ENCODE assay signal across 26 mouse cellular contexts in genomic region chr16:30081980-30082379, GRCm38 (mm10). TPM values are rescaled to one million over a fixed set of nuclear protein-coding genes. Genes with fewer than 3 reads are reported as not detected.
A peak's percentile ranks its signal among the peaks of the same experiment; 100 is the strongest.
DNase-seq lines count a peak whose midpoint lies in the region; ATAC-seq and TF ChIP-seq lines count a peak whose summit lies in the region.
"Had no signal": no experiment of that assay in that cellular context is flagged by ENCODE, and none has a peak within 500 bp of the region (broad histone marks: within the 10 kb centered on the region; RNA-seq: fewer than 3 reads in every experiment).

No protein-coding gene starts in this region.

- H3K36me3 ChIP-seq in kidney, embryonic 15.5 days, result no peaks in the 10 kb centered on the region
- no peaks in the 10 kb centered on the region for H3K36me3 ChIP-seq in ES-Bruce4 (ENCODE audit: control insufficient read depth, insufficient read depth, low read length, poor library complexity, severe bottlenecking)
- H3K36me3 ChIP-seq in limb, embryonic 10.5 days, result no peaks in the 10 kb centered on the region
- no peaks in the 10 kb centered on the region for H3K36me3 ChIP-seq in hindbrain, embryonic 11.5 days (ENCODE audit: control insufficient read depth, insufficient read depth, low read length)
- H3K36me3 ChIP-seq: forebrain, embryonic 12.5 days; heart, embryonic 12.5 days; hindbrain, embryonic 15.5 days; limb, embryonic 13.5 days had no signal

- TF ChIP-seq EP300 in ES-Bruce4 (IDR thresholded peaks at IDR 0.05; ENCODE audit: insufficient read depth, low read depth, low read length), result peak; percentile 91

- no peak overlapping the region for H3K4me3 ChIP-seq in kidney, embryonic 15.5 days (replicated peaks)
- no peak overlapping the region for H3K4me3 ChIP-seq in ES-Bruce4 (ENCODE audit: low read depth, low read length)
- H3K4me3 ChIP-seq in limb, embryonic 10.5 days, result no peak overlapping the region
- no peak overlapping the region for H3K4me3 ChIP-seq in hindbrain, embryonic 11.5 days (ENCODE audit: low read depth, low read length)
- H3K4me3 ChIP-seq: forebrain, embryonic 12.5 days; heart, adult 2 months; heart, embryonic 12.5 days; hindbrain, embryonic 15.5 days; layer of hippocampus, adult 2 months; left cerebral cortex, adult 2 months; limb, embryonic 13.5 days; megakaryocyte, embryonic 14.5 days had no signal

- H3K9ac ChIP-seq in kidney, embryonic 15.5 days, result no peak overlapping the region
- no peak overlapping the region for H3K9ac ChIP-seq in ES-Bruce4 (ENCODE audit: low read depth, poor library complexity, severe bottlenecking)
- no peak overlapping the region for H3K9ac ChIP-seq in hindbrain, embryonic 11.5 days (ENCODE audit: low read depth, low read length)
- H3K9ac ChIP-seq: forebrain, embryonic 12.5 days; forebrain, postnatal 0 days; heart, embryonic 12.5 days; hindbrain, embryonic 15.5 days; limb, embryonic 13.5 days had no signal

- no peaks in the 10 kb centered on the region for H3K9me3 ChIP-seq in kidney, embryonic 15.5 days (replicated peaks)
- no peaks in the 10 kb centered on the region for H3K9me3 ChIP-seq in ES-Bruce4 (replicated peaks; ENCODE audit: control insufficient read depth, insufficient read depth, low read length, poor library complexity, severe bottlenecking)
- no peaks in the 10 kb centered on the region for H3K9me3 ChIP-seq in limb, embryonic 10.5 days (replicated peaks)
- no peaks in the 10 kb centered on the region for H3K9me3 ChIP-seq in hindbrain, embryonic 11.5 days (ENCODE audit: control insufficient read depth, low read length)
- H3K9me3 ChIP-seq: forebrain, embryonic 12.5 days; heart, embryonic 12.5 days; hindbrain, embryonic 15.5 days; limb, embryonic 13.5 days had no signal

- TF ChIP-seq CTCF in ES-Bruce4 (IDR thresholded peaks at IDR 0.05; ENCODE audit: low read depth, low read length), result no peak

- TF ChIP-seq POLR2A in ES-Bruce4 (IDR thresholded peaks at IDR 0.05; ENCODE audit: insufficient read depth, low read length), result no peak

- peak overlapping the region; percentile 83 for H3K27ac ChIP-seq in kidney, embryonic 15.5 days
- peak overlapping the region; percentile 80 for H3K27ac ChIP-seq in ES-Bruce4 (ENCODE audit: insufficient read depth, low read length)
- peak overlapping the region; percentile 42; the same call in 1 of the 2 replicates for H3K27ac ChIP-seq in limb, embryonic 10.5 days
- no peak overlapping the region for H3K27ac ChIP-seq in hindbrain, embryonic 11.5 days (ENCODE audit: low read depth, low read length)
- H3K27ac ChIP-seq: forebrain, embryonic 12.5 days; heart, adult 2 months; hindbrain, embryonic 15.5 days; layer of hippocampus, adult 2 months; left cerebral cortex, adult 2 months; limb, embryonic 13.5 days had no signal

- DNase-seq in kidney, postnatal 36 days, result no peak
- DNase-seq in ZHBTc4 (ENCODE audit: low read depth, low spot score), result peak; percentile 69
- no peak for DNase-seq in limb, embryonic 10.5 days (ENCODE audit: low spot score)
- DNase-seq in hindbrain, embryonic 11.5 days (ENCODE audit: low spot score), result no peak
- DNase-seq in thymus, postnatal 4 days, result no peak
- DNase-seq: cerebellum, adult 11 months; cerebellum, adult 9-11 months; embryo, embryonic 11 days; forebrain, postnatal 0 days; heart, adult 2 months; heart, postnatal 4 days; lung, postnatal 4 days; midbrain, embryonic 14.5 days; retina, postnatal 1 day; right cerebral cortex, postnatal 14 days had no signal

- peak; percentile 33 for ATAC-seq in kidney, embryonic 15.5 days (replicated peaks; ENCODE audit: low FRiP score)
- ATAC-seq in hindbrain, embryonic 11.5 days (ENCODE audit: low FRiP score), result no peak
- ATAC-seq: forebrain, postnatal 0 days; inflammation-experienced regulatory T-cells, adult 6 months had no signal

- H3K27me3 ChIP-seq in kidney, embryonic 15.5 days, result 0 out of 2 replicates have a peak, but pooled peaks cover 7% of the 10 kb centered on the region
- no peaks in the 10 kb centered on the region for H3K27me3 ChIP-seq in ES-Bruce4 (ENCODE audit: control insufficient read depth, insufficient read depth, low read length, poor library complexity, severe bottlenecking)
- H3K27me3 ChIP-seq in limb, embryonic 10.5 days (ENCODE audit: low read depth, poor library complexity, severe bottlenecking), result no peaks in the 10 kb centered on the region
- peaks cover 11% of the 10 kb centered on the region; the same call in 1 of the 2 replicates for H3K27me3 ChIP-seq in hindbrain, embryonic 11.5 days (ENCODE audit: control insufficient read depth, insufficient read depth, low read length)
- H3K27me3 ChIP-seq: limb, embryonic 13.5 days had no signal

- no peak overlapping the region for H3K4me2 ChIP-seq in kidney, embryonic 15.5 days
- H3K4me2 ChIP-seq in hindbrain, embryonic 11.5 days (replicated peaks; ENCODE audit: low read depth, low read length), result no peak overlapping the region
- H3K4me2 ChIP-seq: forebrain, embryonic 12.5 days; heart, embryonic 12.5 days; hindbrain, embryonic 15.5 days; limb, embryonic 13.5 days; liver, embryonic 11.5 days had no signal

- peaks cover 46% of the 10 kb centered on the region for H3K4me1 ChIP-seq in kidney, embryonic 15.5 days
- peaks cover 7% of the 10 kb centered on the region for H3K4me1 ChIP-seq in ES-Bruce4 (ENCODE audit: control insufficient read depth, insufficient read depth, low read length)
- peaks cover 35% of the 10 kb centered on the region for H3K4me1 ChIP-seq in limb, embryonic 10.5 days
- no peaks in the 10 kb centered on the region for H3K4me1 ChIP-seq in hindbrain, embryonic 11.5 days (replicated peaks; ENCODE audit: control insufficient read depth, insufficient read depth, low read length)
- H3K4me1 ChIP-seq: forebrain, embryonic 12.5 days; hindbrain, embryonic 15.5 days had no signal

- WGBS in kidney, embryonic 15.5 days, result 41% methylated on average over 4 of the region's 4 CpGs
- 61% methylated on average over 4 of the region's 4 CpGs for WGBS in limb, embryonic 10.5 days
- 82% methylated on average over 4 of the region's 4 CpGs for WGBS in hindbrain, embryonic 11.5 days

RNA-seq across cellular contexts. Expression of gene Hes1, which starts 17.8 kb away (rescaled TPM):
- polyA plus RNA-seq in kidney, embryonic 15.5 days (2015; fragmentation: Nextera tagmentation; extraction: Ambion mirVana), result 57.4 and 63.3 TPM in 2 replicates
- 37.8 and 41.0 TPM in 2 replicates for polyA plus RNA-seq in ES-Bruce4 (2011; ENCODE audit: insufficient read depth, insufficient read length, low read depth, missing spikeins)
- 39.5 and 45.5 TPM in 2 replicates for polyA plus RNA-seq in limb, embryonic 10.5 days (2016; fragmentation: Nextera tagmentation; extraction: Ambion mirVana)
- polyA plus RNA-seq in hindbrain, embryonic 11.5 days (2014; fragmentation: Nextera tagmentation; extraction: Ambion mirVana), result 28.8 and 32.9 TPM in 2 replicates
